Mouse (Mus musculus) adrenal gland, adult (tissue): ENCODE results near the gene Isca2.

Experiments
- DNase-seq, 2 experiments: peaks; one replicate each; pipeline ENCODE4 v3.0.0; 2022 to 2023; ENCODE audit warnings: low spot score in 1 of 2; ENCODE audit not compliant: inconsistent age in 2 of 2

Gene Isca2

GRCm38 (mm10) chr12:84814663-84815325 is 41.7 kb downstream of the Isca2 start:
- DNase-seq = no peak

- DNase-seq = no peak
Measured at GRCm38 (mm10) chr12:84818496-84818895, 45.4 kb downstream of the Isca2 start.

- no peak for DNase-seq
Measured at GRCm38 (mm10) chr12:84819236-84820168, 46.5 kb downstream of the Isca2 start.

- DNase-seq = peak in 1 of 2 experiments; percentile 35
Measured at GRCm38 (mm10) chr12:84823601-84824000, 50.5 kb downstream of the Isca2 start.

GRCm38 (mm10) chr12:84824203-84824602 is 51.2 kb downstream of the Isca2 start:
- DNase-seq = no peak
